Mouse (Mus musculus): ENCODE data around the gene Gucy1b2. TPM values are rescaled to one million over a fixed set of nuclear protein-coding genes. Genes with fewer than 3 reads are reported as not detected.

Gene Gucy1b2
- total and polyA plus RNA-seq, 2 experiments, result not detected

- H3K9ac ChIP-seq (ENCODE audit: low read depth, low read length), result no peak overlapping the region
- no peak overlapping the region for H3K27ac ChIP-seq (replicated peaks; ENCODE audit: insufficient read depth, low read depth, low read length)
- no peak overlapping the region for H3K4me3 ChIP-seq (ENCODE audit: insufficient read depth, low read depth, low read length)
- WGBS, result 90% methylated on average over 1 of the region's 1 CpGs
- peaks cover 5% of the 10 kb centered on the region for H3K4me1 ChIP-seq (ENCODE audit: control insufficient read depth, insufficient read depth, low read length)
- TF ChIP-seq CTCF (IDR thresholded peaks at IDR 0.05; ENCODE audit: low read depth, low read length) (no peak), POLR2A (IDR thresholded peaks at IDR 0.05; ENCODE audit: extremely low read depth, insufficient read depth, low read length) (no peak)
- H3K27me3 ChIP-seq (ENCODE audit: control insufficient read depth, insufficient read depth, low read length), result no peaks in the 10 kb centered on the region
- DNase-seq (ENCODE audit: extremely low read depth, low read depth, low spot score), result peak; percentile 22
- H3K79me2 ChIP-seq (ENCODE audit: control insufficient read depth, insufficient read depth, low read length), result no peaks in the 10 kb centered on the region
- H3K36me3 ChIP-seq (ENCODE audit: control insufficient read depth, insufficient read depth, low read length), result no peaks in the 10 kb centered on the region
These were observed 13.1 kb downstream of the Gucy1b2 start for GRCm38 (mm10) chr14:62442971-62443370.

GRCm38 (mm10) chr14:62440036-62440435 is 16.1 kb downstream of the Gucy1b2 start:
- no peak overlapping the region for H3K4me3 ChIP-seq (ENCODE audit: insufficient read depth, low read depth, low read length)
- H3K79me2 ChIP-seq (ENCODE audit: control insufficient read depth, insufficient read depth, low read length), result no peaks in the 10 kb centered on the region
- no peaks in the 10 kb centered on the region for H3K36me3 ChIP-seq (ENCODE audit: control insufficient read depth, insufficient read depth, low read length)
- no peak for TF ChIP-seq POLR2A (IDR thresholded peaks at IDR 0.05; ENCODE audit: extremely low read depth, insufficient read depth, low read length)
- no peak for TF ChIP-seq CTCF (IDR thresholded peaks at IDR 0.05; ENCODE audit: low read depth, low read length)
- H3K27me3 ChIP-seq (ENCODE audit: control insufficient read depth, insufficient read depth, low read length), result no peaks in the 10 kb centered on the region
- no peak for DNase-seq (ENCODE audit: extremely low read depth, low read depth, low spot score)
- H3K27ac ChIP-seq (replicated peaks; ENCODE audit: insufficient read depth, low read depth, low read length), result no peak overlapping the region
- H3K4me1 ChIP-seq (ENCODE audit: control insufficient read depth, insufficient read depth, low read length), result peaks cover 5% of the 10 kb centered on the region
- H3K9ac ChIP-seq (ENCODE audit: low read depth, low read length), result no peak overlapping the region

GRCm38 (mm10) chr14:62438236-62438635 is 17.9 kb downstream of the Gucy1b2 start:
- H3K4me1 ChIP-seq (ENCODE audit: control insufficient read depth, insufficient read depth, low read length), result peaks cover 5% of the 10 kb centered on the region
- H3K9ac ChIP-seq (ENCODE audit: low read depth, low read length), result no peak overlapping the region
- H3K27ac ChIP-seq (replicated peaks; ENCODE audit: insufficient read depth, low read depth, low read length), result no peak overlapping the region
- TF ChIP-seq POLR2A (IDR thresholded peaks at IDR 0.05; ENCODE audit: extremely low read depth, insufficient read depth, low read length) (no peak), CTCF (IDR thresholded peaks at IDR 0.05; ENCODE audit: low read depth, low read length) (no peak)
- no peaks in the 10 kb centered on the region for H3K36me3 ChIP-seq (ENCODE audit: control insufficient read depth, insufficient read depth, low read length)
- H3K27me3 ChIP-seq (ENCODE audit: control insufficient read depth, insufficient read depth, low read length), result no peaks in the 10 kb centered on the region
- H3K79me2 ChIP-seq (ENCODE audit: control insufficient read depth, insufficient read depth, low read length), result no peaks in the 10 kb centered on the region
- peak; percentile 70 for DNase-seq (ENCODE audit: extremely low read depth, low read depth, low spot score)
- H3K4me3 ChIP-seq (ENCODE audit: insufficient read depth, low read depth, low read length), result no peak overlapping the region
- WGBS, result 39% methylated on average over 4 of the region's 4 CpGs

- Histone ChIP-seq H3K27ac (replicated peaks; ENCODE audit: insufficient read depth, low read depth, low read length) (no peak overlapping the region), H3K4me3 (ENCODE audit: insufficient read depth, low read depth, low read length) (no peak overlapping the region), H3K36me3 (ENCODE audit: control insufficient read depth, insufficient read depth, low read length) (no peaks in the 10 kb centered on the region), H3K4me1 (ENCODE audit: control insufficient read depth, insufficient read depth, low read length) (peaks cover 4% of the 10 kb centered on the region), H3K79me2 (ENCODE audit: control insufficient read depth, insufficient read depth, low read length) (no peaks in the 10 kb centered on the region), H3K27me3 (ENCODE audit: control insufficient read depth, insufficient read depth, low read length) (no peaks in the 10 kb centered on the region), H3K9ac (ENCODE audit: low read depth, low read length) (no peak overlapping the region)
- peak; percentile 62 for DNase-seq (ENCODE audit: extremely low read depth, low read depth, low spot score)
- TF ChIP-seq POLR2A (IDR thresholded peaks at IDR 0.05; ENCODE audit: extremely low read depth, insufficient read depth, low read length), result no peak
- TF ChIP-seq CTCF (IDR thresholded peaks at IDR 0.05; ENCODE audit: low read depth, low read length), result no peak
- 23% methylated on average over 2 of the region's 2 CpGs for WGBS
These were observed 18.3 kb downstream of the Gucy1b2 start for GRCm38 (mm10) chr14:62437806-62438205.

- 83% methylated on average over 2 of the region's 2 CpGs for WGBS
- no peak for DNase-seq (ENCODE audit: extremely low read depth, low read depth, low spot score)
- no peak for TF ChIP-seq CTCF (IDR thresholded peaks at IDR 0.05; ENCODE audit: low read depth, low read length)
- TF ChIP-seq POLR2A (IDR thresholded peaks at IDR 0.05; ENCODE audit: extremely low read depth, insufficient read depth, low read length), result no peak
These were observed 30.8 kb downstream of the Gucy1b2 start for GRCm38 (mm10) chr14:62425277-62425691.

GRCm38 (mm10) chr14:62422265-62422664 is 33.8 kb downstream of the Gucy1b2 start:
- no peaks in the 10 kb centered on the region for H3K79me2 ChIP-seq (ENCODE audit: control insufficient read depth, insufficient read depth, low read length)
- no peaks in the 10 kb centered on the region for H3K36me3 ChIP-seq (ENCODE audit: control insufficient read depth, insufficient read depth, low read length)
- no peak for DNase-seq (ENCODE audit: extremely low read depth, low read depth, low spot score)
- no peaks in the 10 kb centered on the region for H3K27me3 ChIP-seq (ENCODE audit: control insufficient read depth, insufficient read depth, low read length)
- WGBS, result 54% methylated on average over 4 of the region's 4 CpGs
- no peak overlapping the region for H3K27ac ChIP-seq (replicated peaks; ENCODE audit: insufficient read depth, low read depth, low read length)
- TF ChIP-seq CTCF (IDR thresholded peaks at IDR 0.05; ENCODE audit: low read depth, low read length) (no peak), POLR2A (IDR thresholded peaks at IDR 0.05; ENCODE audit: extremely low read depth, insufficient read depth, low read length) (no peak)
- H3K4me1 ChIP-seq (ENCODE audit: control insufficient read depth, insufficient read depth, low read length), result no peaks in the 10 kb centered on the region
- no peak overlapping the region for H3K9ac ChIP-seq (ENCODE audit: low read depth, low read length)
- no peak overlapping the region for H3K4me3 ChIP-seq (ENCODE audit: insufficient read depth, low read depth, low read length)

More at GRCm38 (mm10) chr14:62425277-62425691, 30.8 kb downstream of the Gucy1b2 start:
- Histone ChIP-seq H3K4me3 (ENCODE audit: insufficient read depth, low read depth, low read length) (no peak overlapping the region), H3K9ac (ENCODE audit: low read depth, low read length) (no peak overlapping the region), H3K4me1 (ENCODE audit: control insufficient read depth, insufficient read depth, low read length) (no peaks in the 10 kb centered on the region), H3K79me2 (ENCODE audit: control insufficient read depth, insufficient read depth, low read length) (no peaks in the 10 kb centered on the region), H3K27ac (replicated peaks; ENCODE audit: insufficient read depth, low read depth, low read length) (no peak overlapping the region), H3K27me3 (ENCODE audit: control insufficient read depth, insufficient read depth, low read length) (no peaks in the 10 kb centered on the region), H3K36me3 (ENCODE audit: control insufficient read depth, insufficient read depth, low read length) (no peaks in the 10 kb centered on the region)

All from liver, adult 2 months (tissue).